Mouse (Mus musculus) cortical plate, adult 2 months (tissue): ENCODE results near the gene Hykk. TPM values are rescaled to one million over a fixed set of nuclear protein-coding genes. Genes with fewer than 3 reads are reported as not detected.
A peak's percentile ranks its signal among the peaks of the same experiment; 100 is the strongest.

Experiments
- H3K27ac ChIP-seq: fragments of 200-500 bp; 2 replicates; pipeline ENCODE4 v1.5.1; 2012; ENCODE audit warnings: low read length, control low read depth, inconsistent platforms; ENCODE audit not compliant: insufficient read depth
- H3K4me1 ChIP-seq: fragments of 200-500 bp; 2 replicates; pipeline ENCODE4 v1.6.1; 2011; ENCODE audit warnings: low read length; ENCODE audit not compliant: control insufficient read depth, insufficient read depth
- H3K4me3 ChIP-seq: fragments of 200-500 bp; 2 replicates; pipeline ENCODE4 v1.5.1; 2011; ENCODE audit warnings: mild to moderate bottlenecking, low read length, control low read depth; ENCODE audit not compliant: insufficient read depth
- CTCF ChIP-seq: fragments of 200-500 bp; IDR thresholded peaks from 2 replicates; pipeline ENCODE4 v1.5.1; 2011; ENCODE audit warnings: mild to moderate bottlenecking, control low read depth, low read length; ENCODE audit not compliant: insufficient read depth; ENCODE audit errors: extremely low read depth
- POLR2A ChIP-seq: fragments of 200-500 bp; IDR thresholded peaks from 2 replicates; pipeline ENCODE4 v1.6.1; 2011; ENCODE audit warnings: mild to moderate bottlenecking, low read length, control low read depth; ENCODE audit not compliant: insufficient read depth; ENCODE audit errors: extremely low read depth
- polyA plus RNA-seq: library from polyadenylated mRNA; depleted of rRNA; stranded (reverse); fragments of >200 nt; gene quantifications from 2 replicates; pipeline ENCODE4 v1.2.3, GENCODE M21; 2012; rRNA removed

The Hykk gene
- polyA plus RNA-seq, 1 experiment: 1.2 TPM

DNA sequence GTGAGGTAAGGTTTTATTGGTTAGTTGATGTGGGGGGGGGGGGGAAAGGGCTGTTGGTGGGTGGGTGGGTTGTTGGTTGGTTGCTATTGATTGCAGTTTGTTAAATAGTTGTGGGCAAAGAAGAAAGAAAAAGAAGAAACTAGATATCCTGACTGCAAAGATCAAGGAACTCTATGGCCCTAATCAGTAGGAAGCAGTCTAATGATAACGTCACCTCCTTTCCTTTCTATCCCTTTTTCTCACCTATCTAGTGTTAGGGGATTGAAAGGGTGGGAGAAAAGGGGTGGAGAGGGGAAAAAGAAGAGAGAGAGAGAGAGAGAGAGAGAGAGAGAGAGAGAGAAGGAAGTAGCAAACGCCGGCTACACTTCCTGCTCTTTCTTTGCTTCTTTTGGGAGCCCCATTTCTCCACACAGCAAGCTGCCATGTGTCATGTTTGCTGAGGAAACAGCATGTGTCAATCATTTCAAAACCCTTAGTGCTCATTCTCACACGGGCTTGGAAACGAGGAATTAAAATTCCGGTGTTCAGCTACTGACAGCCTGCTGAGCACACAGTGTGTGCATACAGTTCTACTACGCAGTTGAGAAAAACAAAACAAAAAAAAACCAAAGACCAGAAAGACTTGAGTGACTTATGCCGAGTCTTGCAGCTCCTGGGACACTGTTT, 53.0 kb downstream of the Hykk start:
- H3K27ac ChIP-seq: no peak overlapping the region
- TF ChIP-seq POLR2A (no peak), CTCF (no peak)

DNA sequence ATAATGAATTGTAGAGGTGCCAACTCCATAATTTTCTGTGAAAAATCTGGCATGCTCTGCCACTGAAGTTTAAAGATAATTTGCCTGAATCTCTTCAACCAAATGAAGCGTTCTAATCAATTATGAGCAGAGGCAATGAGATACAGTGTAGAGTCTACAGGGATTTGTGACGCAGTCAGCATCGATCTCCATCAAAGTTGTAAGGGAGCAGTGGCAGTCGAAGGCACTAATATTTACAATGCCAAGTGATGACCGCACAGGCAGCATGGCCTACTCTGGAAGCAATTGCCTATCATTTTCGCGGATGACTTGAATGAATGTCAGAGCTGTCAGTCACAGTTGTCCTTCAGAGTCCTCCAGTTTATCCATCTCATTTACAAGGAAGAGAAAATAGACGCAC, 63.6 kb downstream of the Hykk start, which contains the start of gene Chrna5:
TSS of gene Chrna5 (plus strand) at position 207 of the 400 bp plus-strand sequence.
- Histone ChIP-seq H3K27ac (no peak within 1 kb of the TSS), H3K4me3 (peak within 1 kb of the TSS; percentile 25), H3K4me1 (peaks cover 3% of the 10 kb centered on the region; the same call in 1 of the 2 replicates)
- no peak for TF ChIP-seq POLR2A
- no peak for TF ChIP-seq CTCF

More for the DNA sequence above, 53.0 kb downstream of the Hykk start:
- Histone ChIP-seq H3K4me1 (no peaks in the 10 kb centered on the region), H3K4me3 (no peak overlapping the region)

DNA sequence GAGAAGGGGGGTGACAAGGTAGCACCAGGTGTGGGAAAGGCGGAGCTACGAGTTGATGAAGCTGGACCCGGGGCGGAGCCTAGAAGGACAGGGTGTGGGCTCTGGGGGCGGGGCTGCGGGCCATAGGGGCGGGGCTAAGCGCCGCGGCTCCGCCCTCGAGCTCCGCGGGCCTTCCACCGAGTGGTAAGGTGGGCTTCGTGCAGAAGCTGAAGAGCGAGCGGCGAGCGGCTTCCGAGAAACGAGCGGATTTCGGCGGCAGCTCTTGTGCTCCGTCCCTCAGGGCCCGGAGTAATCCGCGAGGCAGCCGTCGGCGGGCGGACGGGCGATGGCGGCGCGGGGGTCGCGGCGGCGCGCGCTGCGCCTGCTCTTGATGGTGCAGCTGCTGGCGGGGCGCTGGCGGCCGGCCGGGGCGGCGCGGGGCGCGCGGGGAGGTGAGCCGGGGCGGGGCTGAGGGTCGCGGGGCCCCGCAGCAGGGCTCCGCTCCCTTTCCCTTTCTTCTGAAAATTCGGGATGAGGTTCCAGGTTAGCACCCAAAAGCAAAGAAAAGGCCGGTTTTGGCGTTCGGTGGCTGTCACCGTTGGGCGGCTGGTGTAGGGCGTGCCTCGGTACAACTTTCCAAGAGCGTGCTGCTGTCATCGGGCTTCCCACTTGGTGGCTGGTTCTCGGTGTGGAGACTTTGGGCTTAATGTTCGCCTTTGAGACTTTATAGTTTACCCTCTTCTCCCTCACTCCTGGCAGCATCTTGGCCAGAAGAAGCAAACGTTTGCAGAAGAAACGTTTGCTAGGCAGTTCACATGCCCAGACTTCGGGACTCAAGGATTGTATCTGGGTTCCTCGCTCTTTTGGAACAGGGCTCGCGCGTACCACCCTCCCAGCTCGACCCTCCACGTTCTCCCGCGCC, 64.5 kb downstream of the Hykk start:
- Histone ChIP-seq H3K4me1 (peaks cover 3% of the 10 kb centered on the region; the same call in 1 of the 2 replicates), H3K27ac (no peak overlapping the region), H3K4me3 (peak overlapping the region; percentile 25)
- TF ChIP-seq CTCF (no peak), POLR2A (no peak)

DNA sequence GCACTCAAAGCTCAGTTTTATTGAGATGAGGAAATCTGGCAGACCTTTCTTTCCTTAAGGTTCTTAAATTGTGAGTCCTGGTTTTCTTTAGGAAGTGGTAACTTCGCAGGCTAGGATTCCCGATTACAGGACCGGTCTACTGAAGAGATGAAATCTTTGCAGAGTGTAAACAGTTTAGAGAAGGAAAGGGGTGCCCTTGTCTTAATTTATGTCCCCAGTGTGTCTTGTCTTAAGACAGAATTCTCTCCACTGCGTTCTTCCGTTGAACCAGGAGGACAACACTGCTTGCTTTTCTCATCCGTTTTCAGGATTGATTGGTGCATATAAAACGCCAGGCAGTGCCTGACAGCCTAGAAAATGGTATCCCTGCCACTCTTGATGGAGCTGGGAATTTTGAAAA, 65.3 kb downstream of the Hykk start:
- Histone ChIP-seq H3K4me3 (0 out of 2 replicates have a peak overlapping the region, but pooled peaks have one; percentile 25), H3K4me1 (peaks cover 3% of the 10 kb centered on the region; the same call in 1 of the 2 replicates), H3K27ac (no peak overlapping the region)
- TF ChIP-seq CTCF (no peak), POLR2A (no peak)

DNA sequence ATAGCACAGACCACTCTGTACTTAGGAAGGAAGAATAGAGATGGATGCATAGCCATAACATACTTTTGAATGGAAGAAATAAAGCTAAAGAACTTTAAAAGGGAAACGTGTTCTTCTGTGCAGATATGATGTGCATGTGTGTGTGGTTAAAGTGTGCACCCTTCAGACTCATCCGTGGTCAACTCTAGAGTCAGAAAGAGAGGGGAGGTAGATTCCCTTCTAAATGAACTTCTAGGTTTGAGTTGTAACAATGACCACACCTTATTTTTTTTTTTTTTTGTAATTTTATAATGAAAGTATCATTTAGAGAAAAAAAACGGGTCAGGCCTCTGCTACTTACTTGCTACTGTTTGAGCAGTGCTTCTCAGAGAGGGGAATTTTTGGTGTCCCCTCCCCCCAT, 73.3 kb downstream of the Hykk start:
- no peak for TF ChIP-seq POLR2A
- no peak for TF ChIP-seq CTCF
- no peaks in the 10 kb centered on the region for H3K4me1 ChIP-seq
- H3K4me3 ChIP-seq: no peak overlapping the region
- no peak overlapping the region for H3K27ac ChIP-seq

DNA sequence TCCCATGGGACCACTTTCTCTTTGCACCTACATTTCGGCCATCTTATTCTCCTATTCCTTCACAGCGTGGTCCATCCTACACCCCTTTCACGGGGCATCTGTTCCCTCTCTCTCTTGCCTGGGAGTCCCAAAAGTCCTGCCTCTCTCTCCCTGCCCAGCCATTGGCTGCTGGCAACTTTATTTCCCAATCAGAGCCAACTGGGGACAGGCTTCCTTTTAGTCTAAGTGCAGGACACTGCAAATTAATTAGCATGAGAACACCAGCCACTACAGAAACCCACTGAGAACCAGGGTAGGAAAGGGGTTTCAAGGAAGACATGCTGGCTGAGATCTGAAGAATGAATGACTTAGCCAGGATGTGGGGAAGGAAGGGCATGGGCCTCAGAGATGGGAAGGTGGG, 77.3 kb downstream of the Hykk start:
- TF ChIP-seq POLR2A: no peak
- TF ChIP-seq CTCF: no peak
- H3K4me3 ChIP-seq: no peak overlapping the region
- no peak overlapping the region for H3K27ac ChIP-seq
- no peaks in the 10 kb centered on the region for H3K4me1 ChIP-seq

DNA sequence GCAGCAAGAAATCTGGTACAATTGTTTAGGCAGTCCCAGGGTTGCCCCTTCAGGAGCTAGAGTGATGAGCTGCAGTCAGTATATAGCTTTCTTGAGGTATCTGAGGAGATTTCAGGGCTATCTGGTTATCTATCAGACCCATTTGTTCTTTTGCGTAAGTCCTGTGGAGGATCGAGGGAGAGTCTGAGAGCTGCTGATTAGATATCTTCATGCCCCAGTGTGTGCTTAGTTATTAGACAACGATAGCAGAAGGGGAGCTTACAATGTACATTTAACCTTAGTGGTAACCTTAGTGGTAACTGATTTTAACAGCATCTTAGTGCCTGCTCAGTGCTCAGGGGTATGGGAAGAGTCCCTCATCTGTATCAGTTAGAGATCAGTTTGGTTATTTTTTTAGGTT, 78.6 kb downstream of the Hykk start:
- H3K4me3 ChIP-seq: no peak overlapping the region
- TF ChIP-seq CTCF (no peak), POLR2A (no peak)
- H3K27ac ChIP-seq: no peak overlapping the region
- H3K4me1 ChIP-seq: no peaks in the 10 kb centered on the region

Other genes with a start within 250 kb of the Hykk start
- 41.3 and 44.3 TPM in 2 replicates for gene Dnaja4, start 218.4 kb upstream of the Hykk start, polyA plus RNA-seq
- gene Wdr61, start 182.8 kb upstream of the Hykk start, polyA plus RNA-seq: 61.2 and 62.6 TPM in 2 replicates
- gene Crabp1, start 152.5 kb upstream of the Hykk start, polyA plus RNA-seq: 0.72 and 3.4 TPM in 2 replicates
- 22.6 and 23.2 TPM in 2 replicates for gene Ireb2, start 53.5 kb upstream of the Hykk start, polyA plus RNA-seq
- gene Psma4, start 33.5 kb downstream of the Hykk start, polyA plus RNA-seq: 140 and 144 TPM in 2 replicates
- 0.19 TPM in 1 of 2 replicates, not detected in the other for gene AY074887, start 33.7 kb downstream of the Hykk start, polyA plus RNA-seq
- gene Chrna5, start 63.6 kb downstream of the Hykk start, polyA plus RNA-seq: 2.9 and 3.2 TPM in 2 replicates
- 0.26 and 0.44 TPM in 2 replicates for gene Chrna3, start 109.3 kb downstream of the Hykk start, polyA plus RNA-seq
- 0.08 and 0.13 TPM in 2 replicates for gene Chrnb4, start 131.5 kb downstream of the Hykk start, polyA plus RNA-seq
- gene Ube2q2, start 231.6 kb downstream of the Hykk start, polyA plus RNA-seq: 40.8 and 44.8 TPM in 2 replicates